Mouse (Mus musculus) ES-E14 (cell line): ENCODE data around the gene Vdac2. TPM values are rescaled to one million over a fixed set of nuclear protein-coding genes. Genes with fewer than 3 reads are reported as not detected.

Experiments
- DNase-seq: peaks from one replicate; pipeline ENCODE4 v3.0.0-alpha.2; 2013; ENCODE audit warnings: low read depth, low spot score
- H3K27ac ChIP-seq: 2 replicates; pipeline ENCODE4 v1.5.1; 2012; ENCODE audit warnings: low read depth, mild to moderate bottlenecking, low read length, moderate library complexity, mixed read lengths; ENCODE audit not compliant: poor library complexity, insufficient read depth, severe bottlenecking
- H3K36me3 ChIP-seq: 2 replicates; pipeline ENCODE4 v1.6.1; 2012; ENCODE audit warnings: mild to moderate bottlenecking, low read length, moderate library complexity, mixed read lengths; ENCODE audit not compliant: control insufficient read depth, poor library complexity, insufficient read depth, severe bottlenecking
- H3K4me1 ChIP-seq, 2 experiments: fragments of 150-350 bp in 1 of 2; sonication (generic) in 1 of 2; 2 replicates each; pipeline ENCODE4 v1.6.1; 2012; ENCODE audit warnings: low read length in 2 of 2, mild to moderate bottlenecking in 1 of 2, mixed read lengths in 1 of 2; ENCODE audit not compliant: control insufficient read depth in 2 of 2, insufficient read depth in 2 of 2, poor library complexity in 1 of 2
- H3K4me3 ChIP-seq, 2 experiments: fragments of 150-350 bp in 1 of 2; sonication (generic) in 1 of 2; 2 replicates each; pipeline ENCODE4 v1.5.1; 2012; ENCODE audit warnings: low read length in 2 of 2, low read depth in 1 of 2, mild to moderate bottlenecking in 1 of 2, mixed read lengths in 1 of 2; ENCODE audit not compliant: insufficient read depth in 1 of 2, poor library complexity in 1 of 2, severe bottlenecking in 1 of 2
- H3K9ac ChIP-seq: 2 replicates; pipeline ENCODE4 v1.6.1; 2012; ENCODE audit warnings: low read depth, mild to moderate bottlenecking, low read length, mixed read lengths; ENCODE audit not compliant: poor library complexity, insufficient read depth, severe bottlenecking
- H3K9me3 ChIP-seq: fragments of 150-350 bp; sonication (generic); 2 replicates; pipeline ENCODE4 v1.6.1; 2012; ENCODE audit warnings: low read depth, mild to moderate bottlenecking, low read length; ENCODE audit not compliant: control insufficient read depth, insufficient read depth
- CHD2 ChIP-seq: IDR thresholded peaks from 2 replicates; pipeline ENCODE4 v1.6.1; 2014; ENCODE audit warnings: mild to moderate bottlenecking, low read depth, low read length, inconsistent platforms
- HCFC1 ChIP-seq: IDR thresholded peaks from 2 replicates; pipeline ENCODE4 v1.6.1; 2012; ENCODE audit warnings: low read length, inconsistent platforms, borderline replicate concordance; ENCODE audit not compliant: insufficient read depth
- MAFK ChIP-seq: IDR thresholded peaks from 2 replicates; pipeline ENCODE4 v1.6.1; 2014; ENCODE audit warnings: mild to moderate bottlenecking, low read depth, low read length, inconsistent platforms; ENCODE audit not compliant: insufficient read depth
- ZC3H11A ChIP-seq: IDR thresholded peaks from 2 replicates; pipeline ENCODE4 v1.6.1; 2012; ENCODE audit warnings: low read depth, mild to moderate bottlenecking, inconsistent platforms, low read length, borderline replicate concordance
- ZNF384 ChIP-seq: IDR thresholded peaks from 2 replicates; pipeline ENCODE4 v1.6.1; 2012; ENCODE audit warnings: low read depth, low read length, inconsistent platforms
- in situ Hi-C, 2 experiments: fragments of 600-800 bp; cut with MboI; formaldehyde crosslinking; loops; one replicate each; pipeline ENCODE4 v1.15.1; 2025; ENCODE audit warnings: low sequenced_read_pairs in 2 of 2, inconsistent platforms in 1 of 2; ENCODE audit not compliant: unreplicated experiment in 2 of 2
- total RNA-seq: library from RNA; depleted of rRNA; stranded (reverse); fragments of 300-350 nt; gene quantifications from 2 replicates; pipeline ENCODE4 v1.2.3, GENCODE M21; 2012

Vdac2 gene
- total RNA-seq, 1 experiment = 305 TPM

DNA sequence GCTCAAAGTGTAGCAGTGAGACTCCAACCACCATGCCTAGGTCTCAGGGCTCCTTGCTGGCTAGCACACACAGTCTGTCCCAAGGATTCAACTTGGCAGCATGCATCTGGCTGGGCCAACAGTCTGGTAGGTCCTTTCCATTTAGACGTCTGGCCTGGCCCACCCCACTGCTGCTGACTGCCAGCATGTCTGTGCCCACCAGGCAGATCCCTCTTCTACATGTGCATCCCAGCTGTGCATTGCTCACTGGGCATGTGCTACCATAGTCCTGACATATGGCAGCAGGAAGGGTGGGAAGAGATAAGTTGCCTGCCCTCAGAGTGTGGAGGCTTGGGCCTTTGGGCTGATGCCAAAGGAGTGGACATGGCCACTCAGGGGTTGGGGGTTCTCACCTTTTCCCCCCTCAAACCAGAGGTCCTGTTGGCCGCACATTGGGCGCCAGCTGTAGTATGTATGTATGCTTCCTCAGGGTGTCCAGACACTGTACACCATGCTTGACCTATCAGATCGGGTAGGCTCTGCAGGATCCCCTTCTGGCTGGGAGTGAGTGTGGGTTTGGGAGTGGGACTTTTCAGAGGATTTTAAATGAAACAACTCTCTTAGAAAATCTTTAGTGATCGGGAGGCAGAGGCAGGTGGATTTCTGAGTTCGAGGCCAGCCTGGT lies 22.4 kb upstream of the Vdac2 start:
- in situ Hi-C loops = no loop called here

GRCm38 (mm10) chr14:21806203-21806602 lies 18.8 kb upstream of the Vdac2 start:
- Histone ChIP-seq H3K9me3 (no peaks in the 10 kb centered on the region), H3K9ac (no peak overlapping the region), H3K27ac (no peak overlapping the region), H3K4me3 (no peak overlapping the region), H3K4me1 (no peaks in the 10 kb centered on the region), H3K36me3 (no peaks in the 10 kb centered on the region)
- TF ChIP-seq ZNF384 (no peak), HCFC1 (no peak), ZC3H11A (no peak), MAFK (no peak), CHD2 (no peak)
- in situ Hi-C loops = no loop called here
- no peak for DNase-seq

More for the DNA sequence above, 22.4 kb upstream of the Vdac2 start:
- no peaks in the 10 kb centered on the region; the same call in 1 of the 2 replicates for H3K36me3 ChIP-seq
- TF ChIP-seq HCFC1 = no peak
- no peak for TF ChIP-seq ZNF384
- no peak for TF ChIP-seq ZC3H11A
- no peak for TF ChIP-seq MAFK
- no peak for TF ChIP-seq CHD2
- no peak overlapping the region for H3K4me3 ChIP-seq
- no peak overlapping the region for H3K9ac ChIP-seq
- H3K4me1 ChIP-seq = no peaks in the 10 kb centered on the region
- DNase-seq = no peak
- no peaks in the 10 kb centered on the region for H3K9me3 ChIP-seq
- no peak overlapping the region for H3K27ac ChIP-seq

DNA sequence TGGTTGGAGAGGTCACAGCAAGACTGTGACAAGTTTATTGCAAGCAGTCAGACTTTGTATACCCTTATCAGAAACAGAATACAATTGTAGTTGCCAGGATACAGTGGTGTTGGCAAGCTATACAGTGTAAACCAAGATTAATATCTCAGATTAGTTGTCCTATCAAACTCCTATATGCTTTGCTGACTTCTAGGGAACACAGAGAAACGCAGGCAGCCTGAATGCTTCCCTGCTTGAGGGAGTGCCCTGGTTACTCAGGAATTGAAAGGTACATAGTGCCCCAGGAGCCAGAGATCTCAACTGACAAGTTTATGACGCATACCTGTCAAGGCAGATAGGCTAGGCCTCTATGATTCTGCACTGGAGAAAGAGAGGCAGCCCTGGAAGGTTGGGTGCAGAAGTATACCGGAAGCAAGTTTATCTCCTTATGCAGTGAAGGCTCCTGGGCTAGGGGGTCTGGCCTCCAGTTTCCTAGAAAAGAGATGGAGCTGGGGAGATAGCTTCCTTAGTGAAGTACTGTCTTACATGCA lies 18.3 kb upstream of the Vdac2 start:
- in situ Hi-C loops = no loop called here
- Histone ChIP-seq H3K4me3 (no peak overlapping the region), H3K9ac (no peak overlapping the region)

DNA sequence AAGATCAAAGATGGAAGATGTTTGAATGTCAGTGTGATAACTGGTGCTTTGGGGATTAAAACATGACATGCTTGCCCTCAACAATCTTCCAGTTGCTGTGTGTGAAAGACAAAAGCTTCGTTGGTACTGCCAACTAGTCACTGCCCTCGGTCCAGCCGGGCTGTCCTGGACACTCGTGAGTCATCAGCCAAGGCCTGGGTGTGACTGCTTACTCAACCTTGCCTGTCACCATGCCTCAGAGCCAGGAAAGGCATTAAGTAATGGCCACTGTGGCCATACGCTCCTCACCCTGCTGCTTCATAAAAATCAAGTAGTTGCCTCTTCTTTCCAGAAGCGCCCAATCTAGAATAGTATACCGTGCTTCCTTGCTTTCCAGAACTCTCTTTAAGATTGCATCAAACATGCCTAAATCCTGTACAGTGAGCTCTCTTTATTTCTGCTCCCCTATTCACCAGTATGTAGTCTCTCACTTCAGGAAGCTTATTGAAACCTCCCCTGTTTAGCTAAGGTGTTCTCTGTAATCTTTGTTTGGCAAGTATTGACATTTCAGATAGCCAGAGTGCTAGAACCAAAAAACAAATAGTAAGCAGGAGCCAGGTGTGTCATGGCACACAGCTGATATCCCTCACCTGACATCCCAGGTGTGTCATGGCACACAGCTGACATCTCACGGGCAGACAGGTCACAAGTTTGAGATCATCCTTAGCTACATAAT lies 16.7 kb upstream of the Vdac2 start:
- Histone ChIP-seq H3K4me1 (peaks cover 0 to 4% of the 10 kb centered on the region in 2 experiments; a peak in 2 of 4 replicates), H3K27ac (no peak overlapping the region), H3K36me3 (no peaks in the 10 kb centered on the region), H3K4me3 (no peak overlapping the region), H3K9ac (no peak overlapping the region), H3K9me3 (no peaks in the 10 kb centered on the region)
- DNase-seq = no peak
- in situ Hi-C loops = no loop called here
- TF ChIP-seq ZNF384 (no peak), HCFC1 (no peak), MAFK (no peak), ZC3H11A (no peak), CHD2 (no peak)

More for the DNA sequence above, 18.3 kb upstream of the Vdac2 start:
- no peaks in the 10 kb centered on the region for H3K4me1 ChIP-seq
- no peaks in the 10 kb centered on the region for H3K9me3 ChIP-seq
- no peaks in the 10 kb centered on the region for H3K36me3 ChIP-seq
- H3K27ac ChIP-seq = no peak overlapping the region
- TF ChIP-seq ZC3H11A = no peak
- no peak for TF ChIP-seq ZNF384
- DNase-seq = no peak

DNA sequence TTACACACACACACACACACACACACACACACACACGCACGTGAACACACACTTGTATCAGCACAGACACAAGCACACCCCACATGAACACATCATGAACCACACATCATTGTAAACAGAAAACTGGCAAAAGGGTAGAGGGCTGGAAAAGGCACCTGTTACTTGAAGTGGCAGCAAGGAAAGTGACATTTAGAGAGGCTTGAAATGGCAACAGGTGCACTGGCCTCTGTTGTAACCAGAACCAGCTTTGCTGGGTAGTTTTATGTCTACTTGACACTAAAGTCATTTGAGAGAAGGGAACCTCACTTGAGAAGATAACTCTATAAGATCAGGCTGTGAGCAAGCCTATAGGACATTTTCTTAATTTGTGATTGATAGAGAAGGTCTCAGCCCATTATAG lies 15.6 kb upstream of the Vdac2 start:
- TF ChIP-seq ZC3H11A (no peak), CHD2 (no peak), MAFK (no peak), ZNF384 (no peak), HCFC1 (no peak)
- Histone ChIP-seq H3K4me3 (no peak overlapping the region), H3K27ac (no peak overlapping the region), H3K9me3 (no peaks in the 10 kb centered on the region), H3K9ac (no peak overlapping the region), H3K36me3 (no peaks in the 10 kb centered on the region), H3K4me1 (peaks cover 0 to 6% of the 10 kb centered on the region in 2 experiments; a peak in 2 of 4 replicates)
- DNase-seq = no peak
- in situ Hi-C loops = no loop called here
